Mouse (Mus musculus): Measurements from ENCODE around the gene Plekho2. TPM values are rescaled to one million over a fixed set of nuclear protein-coding genes. Genes with fewer than 3 reads are reported as not detected.

The Plekho2 gene
- polyA plus RNA-seq, 1 experiment from 2014 or later: 14.9 TPM

- WGBS: 31% methylated on average over 9 of the region's 9 CpGs
- Histone ChIP-seq H3K9me3 (replicated peaks) (no peaks in the 10 kb centered on the region), H3K27ac (ENCODE audit: poor library complexity, severe bottlenecking) (peak overlapping the region; percentile 51), H3K4me2 (no peak overlapping the region), H3K9ac (0 out of 2 replicates have a peak overlapping the region, but pooled peaks have one; percentile 29), H3K4me1 (replicated peaks) (peaks cover 22% of the 10 kb centered on the region), H3K36me3 (no peaks in the 10 kb centered on the region), H3K27me3 (replicated peaks) (no peaks in the 10 kb centered on the region), H3K4me3 (no peak overlapping the region)
- no peak for ATAC-seq (ENCODE audit: insufficient number of reproducible peaks, low FRiP score)
Observed at GRCm38 (mm10) chr9:65606321-65607109, 26.7 kb upstream of the Plekho2 start.

- 7% methylated on average over 9 of the region's 9 CpGs for WGBS
- Histone ChIP-seq H3K4me3 (peak overlapping the region; percentile 11; the same call in 1 of the 2 replicates), H3K4me2 (peak overlapping the region; percentile 58), H3K4me1 (replicated peaks) (peaks cover 22% of the 10 kb centered on the region), H3K27me3 (replicated peaks) (no peaks in the 10 kb centered on the region), H3K9ac (0 out of 2 replicates have a peak overlapping the region, but pooled peaks have one; percentile 31), H3K36me3 (no peaks in the 10 kb centered on the region), H3K9me3 (replicated peaks) (no peaks in the 10 kb centered on the region), H3K27ac (ENCODE audit: poor library complexity, severe bottlenecking) (no peak overlapping the region)
- peak; percentile 72 for ATAC-seq (ENCODE audit: insufficient number of reproducible peaks, low FRiP score)
Observed at GRCm38 (mm10) chr9:65605471-65606136, 25.8 kb upstream of the Plekho2 start.

GRCm38 (mm10) chr9:65603401-65604102 lies 23.7 kb upstream of the Plekho2 start:
- Histone ChIP-seq H3K36me3 (no peaks in the 10 kb centered on the region), H3K4me2 (no peak overlapping the region), H3K27me3 (replicated peaks) (no peaks in the 10 kb centered on the region), H3K9me3 (replicated peaks) (no peaks in the 10 kb centered on the region), H3K4me3 (no peak overlapping the region), H3K27ac (ENCODE audit: poor library complexity, severe bottlenecking) (no peak overlapping the region), H3K9ac (no peak overlapping the region), H3K4me1 (replicated peaks) (peaks cover 25% of the 10 kb centered on the region)
- ATAC-seq (ENCODE audit: insufficient number of reproducible peaks, low FRiP score): no peak
- 47% methylated on average over 8 of the region's 8 CpGs for WGBS

- Histone ChIP-seq H3K27ac (ENCODE audit: poor library complexity, severe bottlenecking) (no peak overlapping the region), H3K4me2 (no peak overlapping the region), H3K9ac (no peak overlapping the region), H3K36me3 (peaks cover under 1% of the 10 kb centered on the region; the same call in 1 of the 2 replicates), H3K27me3 (replicated peaks) (no peaks in the 10 kb centered on the region), H3K4me1 (replicated peaks) (peaks cover 7% of the 10 kb centered on the region), H3K4me3 (no peak overlapping the region), H3K9me3 (replicated peaks) (no peaks in the 10 kb centered on the region)
- no peak for ATAC-seq (ENCODE audit: insufficient number of reproducible peaks, low FRiP score)
- WGBS: 54% methylated on average over 2 of the region's 2 CpGs
Observed at GRCm38 (mm10) chr9:65600951-65601350, 21.1 kb upstream of the Plekho2 start.

- no peak for ATAC-seq (ENCODE audit: insufficient number of reproducible peaks, low FRiP score)
Observed at GRCm38 (mm10) chr9:65598765-65599249, 19.0 kb upstream of the Plekho2 start.

GRCm38 (mm10) chr9:65593596-65593995 lies 13.8 kb upstream of the Plekho2 start:
- Histone ChIP-seq H3K4me2 (no peak overlapping the region), H3K27ac (ENCODE audit: poor library complexity, severe bottlenecking) (no peak overlapping the region), H3K27me3 (replicated peaks) (no peaks in the 10 kb centered on the region), H3K4me3 (no peak overlapping the region), H3K4me1 (replicated peaks) (peaks cover 9% of the 10 kb centered on the region), H3K36me3 (peaks cover 61% of the 10 kb centered on the region), H3K9me3 (replicated peaks) (no peaks in the 10 kb centered on the region), H3K9ac (no peak overlapping the region)
- WGBS: 88% methylated on average over 9 of the region's 9 CpGs
- no peak for ATAC-seq (ENCODE audit: insufficient number of reproducible peaks, low FRiP score)

More at GRCm38 (mm10) chr9:65598765-65599249, 19.0 kb upstream of the Plekho2 start:
- Histone ChIP-seq H3K9me3 (replicated peaks) (no peaks in the 10 kb centered on the region), H3K4me2 (peak overlapping the region; percentile 35), H3K4me3 (0 out of 2 replicates have a peak overlapping the region, but pooled peaks have one; percentile 23), H3K4me1 (replicated peaks) (peaks cover 3% of the 10 kb centered on the region; the same call in 1 of the 2 replicates), H3K27me3 (replicated peaks) (no peaks in the 10 kb centered on the region), H3K9ac (no peak overlapping the region), H3K27ac (ENCODE audit: poor library complexity, severe bottlenecking) (no peak overlapping the region), H3K36me3 (peaks cover 22% of the 10 kb centered on the region)
- WGBS: 40% methylated on average over 7 of the region's 11 CpGs

GRCm38 (mm10) chr9:65592721-65593120 lies 12.9 kb upstream of the Plekho2 start:
- peaks cover 12% of the 10 kb centered on the region for H3K4me1 ChIP-seq (replicated peaks)
- no peak overlapping the region for H3K27ac ChIP-seq (ENCODE audit: poor library complexity, severe bottlenecking)
- no peak overlapping the region for H3K4me3 ChIP-seq
- H3K9me3 ChIP-seq (replicated peaks): no peaks in the 10 kb centered on the region
- H3K4me2 ChIP-seq: no peak overlapping the region
- no peak for ATAC-seq (ENCODE audit: insufficient number of reproducible peaks, low FRiP score)
- H3K27me3 ChIP-seq (replicated peaks): no peaks in the 10 kb centered on the region
- peaks cover 61% of the 10 kb centered on the region for H3K36me3 ChIP-seq
- 80% methylated on average over 3 of the region's 3 CpGs for WGBS
- H3K9ac ChIP-seq: no peak overlapping the region

- ATAC-seq (ENCODE audit: insufficient number of reproducible peaks, low FRiP score): no peak
Observed at GRCm38 (mm10) chr9:65589091-65589490, 9.3 kb upstream of the Plekho2 start.

GRCm38 (mm10) chr9:65587573-65588358 lies 7.9 kb upstream of the Plekho2 start:
- Histone ChIP-seq H3K36me3 (peaks cover 29% of the 10 kb centered on the region), H3K4me2 (peak overlapping the region; percentile 98), H3K27me3 (replicated peaks) (no peaks in the 10 kb centered on the region), H3K4me3 (peak overlapping the region; percentile 77), H3K9me3 (replicated peaks) (no peaks in the 10 kb centered on the region), H3K27ac (ENCODE audit: poor library complexity, severe bottlenecking) (peak overlapping the region; percentile 67), H3K9ac (peak overlapping the region; percentile 74), H3K4me1 (replicated peaks) (peaks cover 12% of the 10 kb centered on the region)
- WGBS: under 1% methylated on average over 64 of the region's 64 CpGs
- ATAC-seq (ENCODE audit: insufficient number of reproducible peaks, low FRiP score): peak; percentile 62

More at GRCm38 (mm10) chr9:65589091-65589490, 9.3 kb upstream of the Plekho2 start:
- peaks cover 42% of the 10 kb centered on the region for H3K36me3 ChIP-seq
- H3K27me3 ChIP-seq (replicated peaks): no peaks in the 10 kb centered on the region
- WGBS: 93% methylated on average over 3 of the region's 3 CpGs
- peaks cover 12% of the 10 kb centered on the region for H3K4me1 ChIP-seq (replicated peaks)
- H3K27ac ChIP-seq (ENCODE audit: poor library complexity, severe bottlenecking): no peak overlapping the region
- peak overlapping the region; percentile 98 for H3K4me2 ChIP-seq
- H3K4me3 ChIP-seq: peak overlapping the region; percentile 77
- H3K9ac ChIP-seq: peak overlapping the region; percentile 74
- H3K9me3 ChIP-seq (replicated peaks): no peaks in the 10 kb centered on the region

- no peak; the same call in 1 of the 2 replicates for ATAC-seq (ENCODE audit: insufficient number of reproducible peaks, low FRiP score)
- peak overlapping the region; percentile 74 for H3K9ac ChIP-seq
- H3K27ac ChIP-seq (ENCODE audit: poor library complexity, severe bottlenecking): peak overlapping the region; percentile 67
- peaks cover 12% of the 10 kb centered on the region for H3K4me1 ChIP-seq (replicated peaks)
- no peaks in the 10 kb centered on the region for H3K27me3 ChIP-seq (replicated peaks)
- peak overlapping the region; percentile 98 for H3K4me2 ChIP-seq
- H3K36me3 ChIP-seq: peaks cover 24% of the 10 kb centered on the region
- WGBS: 0% methylated on average over 6 of the region's 6 CpGs
- H3K9me3 ChIP-seq (replicated peaks): no peaks in the 10 kb centered on the region
- H3K4me3 ChIP-seq: peak overlapping the region; percentile 77
Observed at GRCm38 (mm10) chr9:65587270-65587572, 7.4 kb upstream of the Plekho2 start.

Data from heart, embryonic 12.5 days (tissue).